8 mouse cellular contexts compared by ENCODE assay signal in the genomic region with DNA sequence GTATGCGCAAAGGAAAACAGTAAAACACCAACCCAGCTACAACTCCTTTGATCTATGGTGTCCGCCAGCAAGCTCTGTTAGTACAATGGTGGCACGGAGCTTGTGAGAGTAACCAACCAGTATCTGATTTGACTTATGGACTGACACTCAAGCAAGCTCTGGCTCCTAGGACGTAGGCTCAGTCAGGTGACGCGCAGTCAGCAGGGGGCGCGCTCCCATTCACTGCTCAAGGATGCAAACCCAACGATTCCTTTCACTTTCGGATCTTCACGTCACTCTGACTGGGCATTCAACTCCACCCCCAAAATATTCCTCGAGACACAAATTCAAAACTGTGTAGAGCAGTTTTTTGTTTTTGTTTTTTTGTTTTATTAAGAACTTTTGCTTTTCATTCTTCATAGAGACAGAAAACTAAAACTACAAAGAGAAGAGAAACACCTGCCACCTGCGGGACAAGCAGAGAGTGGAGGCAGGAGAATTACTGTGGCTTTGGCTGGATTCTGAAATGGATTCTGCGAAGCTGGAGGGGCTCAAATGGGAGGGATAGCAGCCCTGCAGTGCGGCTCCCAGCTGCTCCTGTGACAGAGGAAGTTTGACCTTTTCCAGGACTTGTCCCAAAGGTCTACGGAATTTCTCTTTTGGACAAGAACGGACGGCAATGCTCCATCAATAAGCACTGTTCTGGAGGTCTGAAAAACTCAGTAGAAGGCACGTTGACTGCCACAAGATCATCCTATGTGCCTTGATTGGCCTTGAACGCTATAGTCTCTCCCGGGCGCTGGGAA. TPM values are rescaled to one million over a fixed set of nuclear protein-coding genes. Genes with fewer than 3 reads are reported as not detected.
A peak's percentile ranks its signal among the peaks of the same experiment; 100 is the strongest.
DNase-seq lines count a peak whose midpoint lies in the region; ATAC-seq and TF ChIP-seq lines count a peak whose summit lies in the region.

No protein-coding gene starts in this region.

- H3K27me3 ChIP-seq in erythroblast, embryonic 14.5 days (ENCODE audit: control insufficient read depth), result no peaks in the 10 kb centered on the region
- H3K27me3 ChIP-seq in heart, embryonic 12.5 days (replicated peaks), result no peaks in the 10 kb centered on the region
- no peaks in the 10 kb centered on the region for H3K27me3 ChIP-seq in kidney, embryonic 16.5 days (ENCODE audit: insufficient read depth, low read length)
- H3K27me3 ChIP-seq in liver, adult 2 months (ENCODE audit: control insufficient read depth, insufficient read depth, low read length), result no peaks in the 10 kb centered on the region

- 27% methylated on average over 22 of the region's 22 CpGs for WGBS in heart, embryonic 12.5 days
- WGBS in kidney, embryonic 16.5 days, result 28% methylated on average over 22 of the region's 22 CpGs
- 16% methylated on average over 22 of the region's 22 CpGs for WGBS in liver, adult 2 months

- no peaks in the 10 kb centered on the region for H3K9me3 ChIP-seq in erythroblast, embryonic 14.5 days (ENCODE audit: control insufficient read depth, low read length)
- H3K9me3 ChIP-seq in heart, embryonic 12.5 days (replicated peaks), result no peaks in the 10 kb centered on the region
- H3K9me3 ChIP-seq in kidney, embryonic 16.5 days (ENCODE audit: low read length), result no peaks in the 10 kb centered on the region

- peak; percentile 99 for ATAC-seq in CD4-positive, CD25-positive, alpha-beta regulatory T cell, adult 4 months
- peak; percentile 48 for ATAC-seq in heart, embryonic 12.5 days (ENCODE audit: insufficient number of reproducible peaks, low FRiP score)
- peak; percentile 85 for ATAC-seq in kidney, embryonic 16.5 days (ENCODE audit: low FRiP score, low TSS enrichment)
- ATAC-seq in monocyte, adult 5-6 weeks (replicated peaks; ENCODE audit: insufficient number of reproducible peaks, low FRiP score, low TSS enrichment, poor library complexity, severe bottlenecking), result peak; percentile 98

- H3K36me3 ChIP-seq in erythroblast, embryonic 14.5 days (ENCODE audit: control insufficient read depth), result no peaks in the 10 kb centered on the region
- H3K36me3 ChIP-seq in heart, embryonic 12.5 days, result no peaks in the 10 kb centered on the region
- H3K36me3 ChIP-seq in kidney, embryonic 16.5 days (ENCODE audit: insufficient read depth, low read length), result no peaks in the 10 kb centered on the region
- H3K36me3 ChIP-seq in liver, adult 2 months (ENCODE audit: control insufficient read depth, insufficient read depth, low read length), result no peaks in the 10 kb centered on the region

- peak; percentile 74 for TF ChIP-seq CTCF in brain, embryonic 14.5 days (IDR thresholded peaks at IDR 0.05; ENCODE audit: borderline replicate concordance, extremely low read depth, insufficient read depth, insufficient read length)
- peak; percentile 97 for TF ChIP-seq CTCF in liver, adult 2 months (IDR thresholded peaks at IDR 0.05; ENCODE audit: low read depth, low read length)

- H3K79me2 ChIP-seq in liver, adult 2 months (ENCODE audit: control insufficient read depth, insufficient read depth, low read length), result no peaks in the 10 kb centered on the region

- peak overlapping the region; percentile 85 for H3K4me2 ChIP-seq in heart, embryonic 12.5 days
- H3K4me2 ChIP-seq in kidney, embryonic 16.5 days (replicated peaks; ENCODE audit: low read depth, low read length), result peak overlapping the region; percentile 61

- DNase-seq in brain, embryonic 14.5 days (ENCODE audit: low read depth), result peak; percentile 82
- DNase-seq in liver, adult 2 months (ENCODE audit: extremely low read depth, low read depth, low spot score), result peak; percentile 87
- DNase-seq in spleen, postnatal 36 days (ENCODE audit: low spot score in 2 of 2), result peak; percentile 70 to 77

- no peak overlapping the region for H3K27ac ChIP-seq in heart, embryonic 12.5 days (ENCODE audit: poor library complexity, severe bottlenecking)
- H3K27ac ChIP-seq in kidney, embryonic 16.5 days (ENCODE audit: low read length), result no peak overlapping the region
- no peak overlapping the region for H3K27ac ChIP-seq in liver, adult 2 months (replicated peaks; ENCODE audit: insufficient read depth, low read depth, low read length)

- 0 out of 2 replicates have a peak overlapping the region, but pooled peaks have one; percentile 61 for H3K9ac ChIP-seq in heart, embryonic 12.5 days
- H3K9ac ChIP-seq in kidney, embryonic 16.5 days (replicated peaks; ENCODE audit: low read length), result 0 out of 2 replicates have a peak overlapping the region, but pooled peaks have one; percentile 22
- H3K9ac ChIP-seq in liver, adult 2 months (ENCODE audit: low read depth, low read length), result peak overlapping the region; percentile 17; the same call in 1 of the 2 replicates

- peaks cover 12% of the 10 kb centered on the region for H3K4me1 ChIP-seq in erythroblast, embryonic 14.5 days (ENCODE audit: control insufficient read depth)
- peaks cover 6% of the 10 kb centered on the region; the same call in 1 of the 2 replicates for H3K4me1 ChIP-seq in heart, embryonic 12.5 days (replicated peaks)
- H3K4me1 ChIP-seq in kidney, embryonic 16.5 days (ENCODE audit: insufficient read depth, low read length), result peaks cover 3% of the 10 kb centered on the region; the same call in 1 of the 2 replicates
- peaks cover 2% of the 10 kb centered on the region; the same call in 1 of the 2 replicates for H3K4me1 ChIP-seq in liver, adult 2 months (ENCODE audit: control insufficient read depth, insufficient read depth, low read length)

- no peak for TF ChIP-seq POLR2A in brain, embryonic 14.5 days (IDR thresholded peaks at IDR 0.05; ENCODE audit: borderline replicate concordance, extremely low read depth, insufficient read depth, insufficient read length, poor library complexity, severe bottlenecking)
- TF ChIP-seq POLR2A in liver, adult 2 months (IDR thresholded peaks at IDR 0.05; ENCODE audit: extremely low read depth, insufficient read depth, low read length), result no peak

- H3K4me3 ChIP-seq in erythroblast, embryonic 14.5 days (replicated peaks), result peak overlapping the region; percentile 63
- H3K4me3 ChIP-seq in heart, embryonic 12.5 days, result peak overlapping the region; percentile 48
- peak overlapping the region; percentile 43 for H3K4me3 ChIP-seq in kidney, embryonic 16.5 days (ENCODE audit: low read length)
- peak overlapping the region; percentile 40 for H3K4me3 ChIP-seq in liver, adult 2 months (ENCODE audit: insufficient read depth, low read depth, low read length)

RNA-seq across cellular contexts. Expression of a gene that starts 7.7 kb away (rescaled TPM):
- polyA plus RNA-seq in CD4-positive, CD25-positive, alpha-beta regulatory T cell, adult 4 months (2017; shearing (Covaris generic)), result not detected
- not detected in 2 replicates for polyA plus RNA-seq in brain, embryonic 14.5 days (2012; rRNA removed)
- not detected in 2 replicates for polyA plus RNA-seq in erythroblast, embryonic 14.5 days (2012)
- polyA plus RNA-seq in heart, embryonic 12.5 days (2016; fragmentation: Nextera tagmentation; extraction: Ambion mirVana), result not detected in 2 replicates
- not detected in 2 replicates for polyA plus RNA-seq in kidney, embryonic 16.5 days (2015; fragmentation: Nextera tagmentation; extraction: Ambion mirVana)
- not detected in 2 replicates for total RNA-seq in liver, adult 2 months (2014; rRNA removed)
- not detected in 2 replicates for polyA plus RNA-seq in liver, adult 2 months (2012; rRNA removed)
- total RNA-seq in monocyte, adult 5-6 weeks (2017), result not detected in 3 replicates

RNA-seq across cellular contexts. Expression of a gene that starts 21.2 kb away (rescaled TPM):
- polyA plus RNA-seq in CD4-positive, CD25-positive, alpha-beta regulatory T cell, adult 4 months (2017; shearing (Covaris generic)), result not detected
- polyA plus RNA-seq in brain, embryonic 14.5 days (2012; rRNA removed), result not detected in 2 replicates
- not detected in 2 replicates for polyA plus RNA-seq in erythroblast, embryonic 14.5 days (2012)
- polyA plus RNA-seq in heart, embryonic 12.5 days (2016; fragmentation: Nextera tagmentation; extraction: Ambion mirVana), result not detected in 2 replicates
- polyA plus RNA-seq in kidney, embryonic 16.5 days (2015; fragmentation: Nextera tagmentation; extraction: Ambion mirVana), result not detected in 2 replicates
- total RNA-seq in liver, adult 2 months (2014; rRNA removed), result not detected in 2 replicates
- not detected in 2 replicates for polyA plus RNA-seq in liver, adult 2 months (2012; rRNA removed)
- total RNA-seq in monocyte, adult 5-6 weeks (2017), result not detected in 3 replicates

RNA-seq across cellular contexts. Expression of a gene that starts 27.8 kb away (rescaled TPM):
- not detected for polyA plus RNA-seq in CD4-positive, CD25-positive, alpha-beta regulatory T cell, adult 4 months (2017; shearing (Covaris generic))
- polyA plus RNA-seq in brain, embryonic 14.5 days (2012; rRNA removed), result not detected in 2 replicates
- polyA plus RNA-seq in erythroblast, embryonic 14.5 days (2012), result not detected in 2 replicates
- not detected in 2 replicates for polyA plus RNA-seq in heart, embryonic 12.5 days (2016; fragmentation: Nextera tagmentation; extraction: Ambion mirVana)
- not detected in 2 replicates for polyA plus RNA-seq in kidney, embryonic 16.5 days (2015; fragmentation: Nextera tagmentation; extraction: Ambion mirVana)
- not detected in 2 replicates for total RNA-seq in liver, adult 2 months (2014; rRNA removed)
- not detected in 2 replicates for polyA plus RNA-seq in liver, adult 2 months (2012; rRNA removed)
- not detected in 3 replicates for total RNA-seq in monocyte, adult 5-6 weeks (2017)

RNA-seq across cellular contexts. Expression of a gene that starts 41.8 kb away (rescaled TPM):
- not detected for polyA plus RNA-seq in CD4-positive, CD25-positive, alpha-beta regulatory T cell, adult 4 months (2017; shearing (Covaris generic))
- not detected in 2 replicates for polyA plus RNA-seq in brain, embryonic 14.5 days (2012; rRNA removed)
- not detected in 2 replicates for polyA plus RNA-seq in erythroblast, embryonic 14.5 days (2012)
- not detected in 2 replicates for polyA plus RNA-seq in heart, embryonic 12.5 days (2016; fragmentation: Nextera tagmentation; extraction: Ambion mirVana)
- polyA plus RNA-seq in kidney, embryonic 16.5 days (2015; fragmentation: Nextera tagmentation; extraction: Ambion mirVana), result not detected in 2 replicates
- not detected in 2 replicates for total RNA-seq in liver, adult 2 months (2014; rRNA removed)
- polyA plus RNA-seq in liver, adult 2 months (2012; rRNA removed), result not detected in 2 replicates
- not detected in 3 replicates for total RNA-seq in monocyte, adult 5-6 weeks (2017)

RNA-seq across cellular contexts. Expression of a gene that starts 52.8 kb away (rescaled TPM):
- polyA plus RNA-seq in CD4-positive, CD25-positive, alpha-beta regulatory T cell, adult 4 months (2017; shearing (Covaris generic)), result not detected
- not detected in 2 replicates for polyA plus RNA-seq in brain, embryonic 14.5 days (2012; rRNA removed)
- not detected in 2 replicates for polyA plus RNA-seq in erythroblast, embryonic 14.5 days (2012)
- polyA plus RNA-seq in heart, embryonic 12.5 days (2016; fragmentation: Nextera tagmentation; extraction: Ambion mirVana), result not detected in 2 replicates
- polyA plus RNA-seq in kidney, embryonic 16.5 days (2015; fragmentation: Nextera tagmentation; extraction: Ambion mirVana), result not detected in 2 replicates
- not detected in 2 replicates for total RNA-seq in liver, adult 2 months (2014; rRNA removed)
- polyA plus RNA-seq in liver, adult 2 months (2012; rRNA removed), result not detected in 2 replicates
- not detected in 3 replicates for total RNA-seq in monocyte, adult 5-6 weeks (2017)

Comparison
In these comparisons a context has a peak if more than half of its experiments do, and no peak if none do; other contexts are left out.
1. ATAC-seq: peak in every context shown above with its lines; median percentile 99 in CD4-positive, CD25-positive, alpha-beta regulatory T cell, adult 4 months; 98 in monocyte, adult 5-6 weeks; 85 in kidney, embryonic 16.5 days; 48 in heart, embryonic 12.5 days.